Mouse (Mus musculus) ES-Bruce4 (cell line): ENCODE measurements at regions not wholly inside any gene's neighbourhood (a gene's known extent, or its start where the extent isn't known, plus 50 kb on each side); places are given as distances from the start of the nearest gene placed in this dataset.

Source experiments
- CTCF ChIP-seq: IDR thresholded peaks from one replicate; pipeline ENCODE4 v1.8.1; 2011; ENCODE audit warnings: low read depth, low read length
- EP300 ChIP-seq: IDR thresholded peaks from 2 replicates; pipeline ENCODE4 v1.6.1; 2011; ENCODE audit warnings: low read depth, low read length; ENCODE audit not compliant: insufficient read depth

DNA sequence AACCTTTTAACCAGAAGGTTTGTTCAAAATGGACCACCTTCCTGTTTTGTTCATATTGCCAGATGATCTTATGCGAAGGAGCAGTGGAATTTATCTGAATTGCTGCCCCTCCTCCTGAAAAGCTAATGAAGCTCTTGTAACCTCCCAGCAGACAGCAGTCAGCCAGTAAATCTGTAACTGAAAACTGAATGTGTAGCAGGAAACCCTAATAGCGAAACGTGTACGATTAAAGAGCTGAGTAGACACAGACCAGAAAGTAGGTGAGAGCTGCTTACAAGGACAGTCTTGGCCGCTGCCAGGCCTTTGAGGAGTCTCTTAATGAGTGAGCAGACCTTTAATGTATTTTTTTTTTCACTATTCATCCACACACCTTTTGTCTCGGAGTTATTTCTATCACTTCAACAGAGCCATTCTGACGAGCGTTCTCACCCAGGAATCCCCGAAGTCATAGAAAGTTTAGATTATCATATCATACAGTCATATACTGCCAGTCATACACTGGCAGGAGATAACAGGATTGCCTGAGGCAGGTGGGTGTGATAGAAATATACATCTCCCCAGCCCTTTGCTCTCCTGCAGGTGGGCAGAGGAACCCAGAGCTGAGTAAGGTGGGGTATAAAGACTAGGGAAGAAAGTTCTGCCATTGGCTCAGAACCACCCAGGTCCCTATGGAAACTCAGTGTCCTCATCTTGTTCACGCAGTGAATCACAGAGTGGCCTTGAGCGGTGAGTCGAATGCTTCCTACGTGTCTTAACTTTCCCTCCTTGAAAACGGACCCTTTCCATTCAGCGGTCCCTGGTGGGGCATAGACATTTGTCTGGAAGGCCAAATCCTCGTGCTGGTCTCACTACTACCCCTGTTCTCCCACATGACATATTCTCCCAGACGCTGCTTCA is 72.4 kb upstream of the Prep start:
- TF ChIP-seq CTCF: no peak
- no peak for TF ChIP-seq EP300
